Mouse (Mus musculus): Measurements from ENCODE around the gene Map3k6. TPM values are rescaled to one million over a fixed set of nuclear protein-coding genes. Genes with fewer than 3 reads are reported as not detected.

The Map3k6 gene
- polyA plus RNA-seq (2016; fragmentation: Nextera tagmentation; extraction: Ambion mirVana): 2.8 and 3.6 TPM in 2 replicates

GRCm38 (mm10) chr4:133240490-133240921 is at the start of gene Map3k6:
TSS of gene Map3k6 (plus strand) at chr4:133240818.
- peak within 1 kb of the TSS; percentile 73 for H3K4me3 ChIP-seq
- peak within 1 kb of the TSS; percentile 88 for H3K9ac ChIP-seq
- peaks cover 70% of the 10 kb centered on the region for H3K4me1 ChIP-seq
- ATAC-seq: peak; percentile 57
- peaks cover 32% of the 10 kb centered on the region for H3K27me3 ChIP-seq (replicated peaks)
- H3K4me2 ChIP-seq: peak within 1 kb of the TSS; percentile 100
- H3K36me3 ChIP-seq: no peaks in the 10 kb centered on the region
- no peaks in the 10 kb centered on the region for H3K9me3 ChIP-seq (replicated peaks)
- WGBS (ENCODE audit: insufficient replicate concordance): 6% methylated on average over 16 of the region's 16 CpGs
- peak within 1 kb of the TSS; percentile 89 for H3K27ac ChIP-seq

- WGBS (ENCODE audit: insufficient replicate concordance): 92% methylated on average over 9 of the region's 11 CpGs
- Histone ChIP-seq H3K4me3 (no peak overlapping the region), H3K27ac (no peak overlapping the region), H3K4me2 (no peak overlapping the region), H3K4me1 (peaks cover 20% of the 10 kb centered on the region), H3K9me3 (replicated peaks) (no peaks in the 10 kb centered on the region), H3K36me3 (peaks cover 83% of the 10 kb centered on the region), H3K27me3 (replicated peaks) (no peaks in the 10 kb centered on the region), H3K9ac (no peak overlapping the region)
- no peak for ATAC-seq
Observed at GRCm38 (mm10) chr4:133194482-133194881, 46.1 kb upstream of the Map3k6 start.

DNA sequence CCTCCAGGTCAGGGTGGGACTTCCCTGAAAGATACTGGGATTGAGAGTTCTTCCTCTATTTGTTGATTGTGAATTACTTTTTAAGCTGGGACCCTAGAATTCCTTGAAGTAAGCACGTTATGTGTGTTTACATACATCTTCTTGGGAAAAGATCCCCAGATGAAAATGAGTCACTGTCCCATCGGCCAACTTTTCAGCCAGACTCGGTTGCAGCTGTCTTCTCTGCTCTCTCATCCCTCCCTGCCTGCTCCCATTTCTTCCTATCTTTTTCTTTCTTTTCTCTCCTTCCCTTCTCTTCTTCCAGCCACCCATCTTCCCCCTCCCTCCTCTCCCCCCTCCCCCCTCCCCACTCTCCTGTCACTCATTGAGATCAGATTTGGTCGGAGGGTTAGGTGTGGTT is 45.6 kb upstream of the Map3k6 start:
- ATAC-seq: no peak
- Histone ChIP-seq H3K27ac (no peak overlapping the region), H3K4me1 (peaks cover 23% of the 10 kb centered on the region), H3K9me3 (replicated peaks) (no peaks in the 10 kb centered on the region), H3K9ac (no peak overlapping the region), H3K27me3 (replicated peaks) (no peaks in the 10 kb centered on the region), H3K36me3 (peaks cover 78% of the 10 kb centered on the region), H3K4me2 (no peak overlapping the region), H3K4me3 (no peak overlapping the region)
- 64% methylated on average over 4 of the region's 4 CpGs for WGBS (ENCODE audit: insufficient replicate concordance)

DNA sequence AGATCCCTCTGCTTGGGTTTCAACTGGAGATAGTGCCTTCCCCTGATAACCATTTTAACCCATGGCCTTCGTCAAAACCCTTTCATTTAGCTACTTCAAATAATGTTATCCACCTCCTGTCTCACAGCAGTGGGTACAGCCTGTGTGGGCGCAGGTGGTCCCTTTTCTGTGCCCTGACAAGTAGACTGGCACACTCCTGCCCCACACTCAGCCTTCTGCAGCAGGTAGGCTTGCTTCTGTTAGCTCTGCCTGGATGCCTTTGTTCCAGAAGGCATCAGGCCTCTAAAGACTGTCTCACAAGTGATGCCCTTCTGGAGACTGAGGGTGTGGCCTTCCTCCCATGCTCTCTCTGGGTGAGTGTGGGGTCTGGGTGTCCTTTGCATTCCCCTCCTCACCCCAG is 44.5 kb upstream of the Map3k6 start:
- Histone ChIP-seq H3K4me2 (no peak overlapping the region), H3K27me3 (replicated peaks) (no peaks in the 10 kb centered on the region), H3K9me3 (replicated peaks) (no peaks in the 10 kb centered on the region), H3K4me3 (no peak overlapping the region), H3K27ac (no peak overlapping the region), H3K4me1 (peaks cover 34% of the 10 kb centered on the region), H3K36me3 (peaks cover 67% of the 10 kb centered on the region), H3K9ac (no peak overlapping the region)
- no peak for ATAC-seq
- WGBS (ENCODE audit: insufficient replicate concordance): 62% methylated on average over 2 of the region's 2 CpGs

DNA sequence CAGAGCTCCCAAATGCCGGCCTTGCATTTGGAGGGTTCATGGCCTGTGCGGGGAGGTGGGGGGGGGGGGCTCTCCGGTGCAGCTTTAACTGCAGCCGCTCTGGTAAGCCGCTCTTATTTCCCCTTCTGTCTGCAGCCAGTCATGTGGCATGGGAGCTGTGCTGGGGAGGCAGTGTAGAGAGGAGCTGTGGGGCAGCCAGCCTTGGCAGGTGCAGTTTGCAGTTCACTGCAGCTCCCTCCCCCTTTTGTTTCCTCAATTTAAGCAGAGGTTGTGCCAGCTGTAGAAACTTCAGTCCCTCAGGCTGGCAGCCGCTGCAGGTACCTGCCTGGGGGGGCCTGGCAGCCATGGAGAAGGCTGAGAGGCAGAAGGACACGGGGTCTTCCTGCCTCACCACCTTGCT is 43.8 kb upstream of the Map3k6 start:
- Histone ChIP-seq H3K27ac (no peak overlapping the region), H3K27me3 (replicated peaks) (no peaks in the 10 kb centered on the region), H3K36me3 (peaks cover 60% of the 10 kb centered on the region), H3K4me2 (no peak overlapping the region), H3K4me3 (no peak overlapping the region), H3K9ac (no peak overlapping the region), H3K9me3 (replicated peaks) (no peaks in the 10 kb centered on the region), H3K4me1 (peaks cover 42% of the 10 kb centered on the region)
- WGBS (ENCODE audit: insufficient replicate concordance): 72% methylated on average over 7 of the region's 7 CpGs
- ATAC-seq: no peak

- ATAC-seq: no peak
- Histone ChIP-seq H3K27me3 (replicated peaks) (no peaks in the 10 kb centered on the region), H3K9ac (no peak overlapping the region), H3K36me3 (peaks cover 55% of the 10 kb centered on the region), H3K9me3 (replicated peaks) (no peaks in the 10 kb centered on the region), H3K27ac (no peak overlapping the region), H3K4me2 (no peak overlapping the region), H3K4me1 (peaks cover 42% of the 10 kb centered on the region), H3K4me3 (no peak overlapping the region)
- WGBS (ENCODE audit: insufficient replicate concordance): 79% methylated on average over 5 of the region's 5 CpGs
Observed at GRCm38 (mm10) chr4:133197355-133197754, 43.3 kb upstream of the Map3k6 start.

GRCm38 (mm10) chr4:133197801-133198286 is 42.8 kb upstream of the Map3k6 start:
- no peak overlapping the region for H3K4me2 ChIP-seq
- H3K9ac ChIP-seq: no peak overlapping the region
- H3K9me3 ChIP-seq (replicated peaks): no peaks in the 10 kb centered on the region
- H3K27ac ChIP-seq: no peak overlapping the region
- H3K4me3 ChIP-seq: no peak overlapping the region
- peaks cover 50% of the 10 kb centered on the region for H3K36me3 ChIP-seq
- no peak for ATAC-seq
- no peaks in the 10 kb centered on the region for H3K27me3 ChIP-seq (replicated peaks)
- peaks cover 42% of the 10 kb centered on the region for H3K4me1 ChIP-seq
- WGBS (ENCODE audit: insufficient replicate concordance): 77% methylated on average over 13 of the region's 13 CpGs

GRCm38 (mm10) chr4:133198337-133199180 is 42.1 kb upstream of the Map3k6 start:
- Histone ChIP-seq H3K4me2 (no peak overlapping the region), H3K9me3 (replicated peaks) (no peaks in the 10 kb centered on the region), H3K27me3 (replicated peaks) (no peaks in the 10 kb centered on the region), H3K4me1 (peaks cover 42% of the 10 kb centered on the region), H3K36me3 (peaks cover 43% of the 10 kb centered on the region), H3K27ac (no peak overlapping the region), H3K9ac (no peak overlapping the region), H3K4me3 (no peak overlapping the region)
- 67% methylated on average over 19 of the region's 19 CpGs for WGBS (ENCODE audit: insufficient replicate concordance)
- ATAC-seq: no peak

GRCm38 (mm10) chr4:133199743-133200142 is 40.9 kb upstream of the Map3k6 start:
- 84% methylated on average over 6 of the region's 6 CpGs for WGBS (ENCODE audit: insufficient replicate concordance)
- H3K27ac ChIP-seq: no peak overlapping the region
- H3K4me1 ChIP-seq: peaks cover 47% of the 10 kb centered on the region

DNA sequence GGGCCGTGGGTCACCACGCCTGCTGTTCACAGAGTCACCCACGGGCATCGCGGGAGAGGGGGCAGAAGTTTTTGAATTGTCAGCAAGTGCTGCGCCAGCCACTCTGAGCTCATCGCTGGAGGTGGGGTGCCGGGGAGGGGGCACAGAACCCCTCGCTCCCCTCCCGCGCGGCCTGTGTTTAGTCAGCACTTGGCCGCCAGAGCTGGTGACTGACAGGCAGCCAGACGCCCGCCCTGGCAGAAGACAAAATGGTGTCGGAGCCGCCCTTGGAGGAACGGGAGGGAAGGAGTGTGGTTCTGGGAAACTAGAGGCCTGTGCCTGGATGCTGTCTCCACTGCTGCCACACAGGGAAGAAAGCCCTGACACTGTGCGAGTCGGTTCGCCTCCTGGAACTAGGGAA is 40.3 kb upstream of the Map3k6 start:
- H3K27me3 ChIP-seq (replicated peaks): peaks cover 10% of the 10 kb centered on the region; the same call in 1 of the 2 replicates
- H3K36me3 ChIP-seq: peaks cover 26% of the 10 kb centered on the region
- 69% methylated on average over 21 of the region's 21 CpGs for WGBS (ENCODE audit: insufficient replicate concordance)
- no peak overlapping the region for H3K4me3 ChIP-seq
- no peak overlapping the region for H3K9ac ChIP-seq
- no peak overlapping the region for H3K27ac ChIP-seq
- no peaks in the 10 kb centered on the region for H3K9me3 ChIP-seq (replicated peaks)
- ATAC-seq: no peak
- H3K4me1 ChIP-seq: peaks cover 47% of the 10 kb centered on the region
- H3K4me2 ChIP-seq: no peak overlapping the region

More at GRCm38 (mm10) chr4:133199743-133200142, 40.9 kb upstream of the Map3k6 start:
- Histone ChIP-seq H3K4me2 (no peak overlapping the region), H3K4me3 (no peak overlapping the region), H3K36me3 (peaks cover 31% of the 10 kb centered on the region), H3K9me3 (replicated peaks) (no peaks in the 10 kb centered on the region), H3K9ac (no peak overlapping the region), H3K27me3 (replicated peaks) (peaks cover 5% of the 10 kb centered on the region; the same call in 1 of the 2 replicates)
- no peak for ATAC-seq

- H3K9ac ChIP-seq: no peak overlapping the region
- peaks cover 47% of the 10 kb centered on the region for H3K4me1 ChIP-seq
- H3K4me3 ChIP-seq: no peak overlapping the region
- H3K4me2 ChIP-seq: no peak overlapping the region
- no peaks in the 10 kb centered on the region for H3K9me3 ChIP-seq (replicated peaks)
- 0 out of 2 replicates have a peak, but pooled peaks have one; percentile 6 for ATAC-seq
- H3K27ac ChIP-seq: 0 out of 2 replicates have a peak overlapping the region, but pooled peaks have one; percentile 2
- peaks cover 17% of the 10 kb centered on the region for H3K36me3 ChIP-seq
- WGBS (ENCODE audit: insufficient replicate concordance): 73% methylated on average over 8 of the region's 8 CpGs
- H3K27me3 ChIP-seq (replicated peaks): peaks cover 10% of the 10 kb centered on the region; the same call in 1 of the 2 replicates
Observed at GRCm38 (mm10) chr4:133201006-133201771, 39.4 kb upstream of the Map3k6 start.

DNA sequence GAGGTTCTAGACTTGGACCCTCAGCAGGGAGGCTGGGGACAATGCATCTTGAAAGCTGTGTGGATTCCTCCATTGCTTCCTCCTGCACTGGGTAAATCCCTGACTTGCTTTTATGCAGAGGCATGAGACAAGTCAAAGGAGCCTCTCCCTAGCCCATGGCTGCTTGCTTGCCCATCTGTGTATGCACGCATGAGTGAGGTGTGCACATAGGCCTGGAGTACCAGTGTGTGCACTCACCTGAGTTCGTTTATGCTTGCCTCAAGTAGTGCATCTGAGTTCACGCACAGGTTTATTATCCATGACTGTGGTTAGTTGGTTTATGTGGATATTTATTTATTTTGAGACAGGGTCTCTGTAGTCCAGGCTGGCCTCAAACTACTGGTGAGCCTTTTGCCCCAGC is 38.4 kb upstream of the Map3k6 start:
- ATAC-seq: no peak
- 84% methylated on average over 3 of the region's 3 CpGs for WGBS (ENCODE audit: insufficient replicate concordance)
- H3K9ac ChIP-seq: no peak overlapping the region
- peaks cover 7% of the 10 kb centered on the region for H3K36me3 ChIP-seq
- H3K4me1 ChIP-seq: peaks cover 43% of the 10 kb centered on the region
- peaks cover 10% of the 10 kb centered on the region; the same call in 1 of the 2 replicates for H3K27me3 ChIP-seq (replicated peaks)
- H3K4me2 ChIP-seq: no peak overlapping the region
- no peaks in the 10 kb centered on the region for H3K9me3 ChIP-seq (replicated peaks)
- H3K4me3 ChIP-seq: no peak overlapping the region
- no peak overlapping the region for H3K27ac ChIP-seq
